Mouse (Mus musculus): Measurements from ENCODE around the gene Sez6l2.
A peak's percentile ranks its signal among the peaks of the same experiment; 100 is the strongest.

The Sez6l2 gene

GRCm38 (mm10) chr7:127007313-127008024, 57.1 kb downstream of the Sez6l2 start:
- no peak for DNase-seq (ENCODE audit: low read depth, low spot score)

GRCm38 (mm10) chr7:127008239-127009019, 58.1 kb downstream of the Sez6l2 start:
- no peak for DNase-seq (ENCODE audit: low read depth, low spot score)

- DNase-seq (ENCODE audit: low read depth, low spot score), result no peak
Observed at GRCm38 (mm10) chr7:127009307-127010085, 59.1 kb downstream of the Sez6l2 start.

- DNase-seq (ENCODE audit: low read depth, low spot score), result no peak
Observed at GRCm38 (mm10) chr7:127011051-127011450, 60.7 kb downstream of the Sez6l2 start.

- no peak for DNase-seq (ENCODE audit: low read depth, low spot score)
Observed at GRCm38 (mm10) chr7:127011717-127012116, 61.4 kb downstream of the Sez6l2 start.

DNA sequence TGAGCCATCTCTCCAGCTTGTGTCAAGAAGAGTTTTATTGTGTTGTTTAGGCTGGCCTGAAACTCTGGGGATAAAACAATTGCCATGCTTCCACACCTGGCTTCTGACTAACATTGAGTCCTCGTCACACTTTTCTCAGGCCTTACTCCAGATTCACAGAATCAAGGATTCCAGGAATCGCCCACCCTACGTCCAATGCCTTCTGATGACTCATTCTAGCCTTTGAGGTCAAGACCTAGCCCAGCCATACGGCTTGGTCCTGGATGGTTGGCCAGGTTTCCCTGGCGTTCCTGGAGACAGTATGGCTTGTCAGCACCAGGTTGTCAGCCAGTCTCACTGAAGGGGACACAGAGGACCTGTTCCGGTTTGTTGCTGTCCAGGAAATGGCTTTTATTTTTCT, 62.0 kb downstream of the Sez6l2 start:
- no peak for DNase-seq (ENCODE audit: low read depth, low spot score)

- no peak for DNase-seq (ENCODE audit: low read depth, low spot score)
Observed at GRCm38 (mm10) chr7:127012845-127013244, 62.5 kb downstream of the Sez6l2 start.

- no peak for DNase-seq (ENCODE audit: low read depth, low spot score)
Observed at GRCm38 (mm10) chr7:127013385-127013784, 63.0 kb downstream of the Sez6l2 start.

GRCm38 (mm10) chr7:127014320-127014719, 64.0 kb downstream of the Sez6l2 start, which contains the start of gene Mvp:
Gene Mvp, minus strand, starts transcription at chr7:127014621.
- DNase-seq (ENCODE audit: low read depth, low spot score), result no peak

DNA sequence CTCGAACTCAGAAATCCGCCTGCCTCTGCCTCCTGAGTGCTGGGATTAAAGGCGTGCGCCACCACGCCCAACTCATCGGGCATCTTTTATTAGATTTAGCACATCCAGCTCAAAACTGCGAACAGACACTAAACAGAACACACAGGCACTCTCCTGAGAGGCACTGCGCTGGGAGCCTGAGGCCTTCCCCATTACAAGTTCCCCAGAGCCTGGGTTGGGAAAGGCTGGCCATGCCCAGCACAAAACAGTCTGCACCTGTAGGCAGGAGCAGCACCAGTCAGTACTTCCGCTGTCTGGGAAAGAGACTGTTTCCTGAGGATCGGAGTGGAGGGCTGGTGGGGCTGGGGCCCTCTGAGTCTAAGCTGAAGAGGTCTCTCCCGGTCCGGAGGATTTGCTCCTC, 64.6 kb downstream of the Sez6l2 start:
- no peak for DNase-seq (ENCODE audit: low read depth, low spot score)

DNA sequence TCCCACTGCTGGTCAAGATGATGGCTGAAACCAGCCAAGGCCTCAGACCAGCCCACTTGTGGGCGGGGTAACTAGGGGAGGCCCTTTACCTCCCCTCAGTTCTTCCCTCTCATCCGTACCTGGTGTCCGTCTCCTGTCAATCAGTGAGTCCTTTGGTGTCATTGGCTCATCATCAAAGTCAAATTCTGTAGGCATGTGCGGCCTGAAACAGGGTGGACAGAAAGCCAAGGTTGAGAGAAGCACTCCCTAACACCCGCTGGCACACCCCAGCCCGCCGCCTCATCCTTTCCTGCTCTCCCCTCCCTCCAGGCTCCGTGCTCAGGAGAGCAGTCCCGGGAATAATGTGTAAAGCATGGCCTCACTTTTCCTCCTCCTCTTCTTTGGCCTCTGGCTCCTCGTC, 65.7 kb downstream of the Sez6l2 start:
- DNase-seq (ENCODE audit: low read depth, low spot score), result no peak

GRCm38 (mm10) chr7:127016481-127016485, 65.9 kb downstream of the Sez6l2 start, which contains the start of gene Pagr1b:
Gene Pagr1b, minus strand, starts transcription at chr7:127016484.
- DNase-seq (ENCODE audit: low read depth, low spot score), result no peak

DNA sequence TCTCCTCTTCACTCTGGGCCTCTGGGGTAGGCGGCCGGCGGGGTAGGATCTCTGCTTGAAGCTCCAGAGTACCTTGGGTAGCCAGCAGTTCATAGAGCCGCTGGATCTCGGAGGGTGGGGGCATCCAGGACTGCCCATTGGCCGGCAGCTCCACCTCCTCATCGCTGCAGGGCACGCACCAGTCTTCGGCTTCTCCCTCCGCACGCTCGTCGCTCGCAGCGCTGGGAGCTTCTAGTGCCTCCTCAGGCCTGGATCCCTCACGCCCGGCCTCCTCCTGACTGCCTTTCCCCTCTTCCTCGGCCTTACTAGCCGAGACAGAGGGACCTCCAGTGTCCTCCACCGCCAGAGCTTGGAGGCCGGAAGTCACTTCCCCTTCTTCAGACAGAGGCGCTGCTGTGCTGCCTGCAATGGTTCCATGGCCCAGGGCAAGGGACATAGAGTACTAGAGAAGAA, 66.1 kb downstream of the Sez6l2 start:
- DNase-seq (ENCODE audit: low read depth, low spot score), result no peak

DNA sequence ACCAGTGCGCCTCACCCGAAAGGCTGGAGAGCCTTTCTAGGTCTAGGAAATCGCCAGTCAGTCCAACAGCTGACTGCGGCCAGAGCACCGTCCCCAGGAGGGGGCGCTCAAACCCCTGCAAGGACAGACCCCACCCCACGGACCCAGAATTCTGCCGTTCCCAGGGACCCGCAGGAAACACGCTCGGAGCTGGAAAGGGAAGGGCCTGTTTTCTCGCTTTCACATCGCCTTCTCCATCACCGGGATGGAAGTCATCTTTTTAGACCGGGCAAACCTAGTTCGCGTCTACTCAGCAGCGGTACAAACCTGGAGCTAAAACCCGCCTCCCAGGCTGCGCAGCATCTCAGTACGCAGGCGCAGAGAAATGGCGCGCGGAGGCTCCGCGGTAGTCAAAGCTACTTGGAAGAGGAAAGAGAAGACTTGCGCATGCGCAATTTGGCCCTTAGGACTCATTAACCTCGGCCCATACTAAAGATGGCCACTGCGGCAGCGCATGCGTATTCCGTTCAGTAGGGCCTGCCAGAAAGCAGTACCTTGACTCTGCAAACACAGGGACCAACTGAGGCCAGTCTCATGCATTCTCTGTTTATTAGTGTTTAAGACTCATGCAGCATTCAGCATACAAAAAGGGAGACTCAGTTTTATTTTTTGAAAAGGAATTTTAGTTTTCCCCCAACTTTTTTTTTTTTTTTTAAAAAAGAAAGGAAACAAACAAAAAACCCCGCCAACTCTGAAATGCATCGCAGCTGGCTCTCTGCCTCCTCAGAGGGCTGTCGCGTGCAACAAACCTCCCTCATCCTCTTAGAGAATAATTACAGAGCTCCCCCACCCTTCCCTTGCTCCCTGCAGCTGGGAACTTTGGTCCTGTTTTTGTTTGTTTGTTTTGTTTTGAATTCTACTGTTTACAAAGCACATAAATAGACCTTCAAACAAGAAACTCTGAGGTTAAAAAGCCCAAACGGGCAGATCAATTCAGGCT, 66.9 kb downstream of the Sez6l2 start, which contains the start of gene Pagr1a:
Gene Pagr1a, minus strand, starts transcription at position 382 of the 979 bp plus-strand sequence.
- DNase-seq (ENCODE audit: low read depth, low spot score), result peak; percentile 100

GRCm38 (mm10) chr7:127017950-127018345, 67.6 kb downstream of the Sez6l2 start:
- no peak for DNase-seq (ENCODE audit: low read depth, low spot score)

GRCm38 (mm10) chr7:127018416-127019305, 68.3 kb downstream of the Sez6l2 start:
- no peak for DNase-seq (ENCODE audit: low read depth, low spot score)

DNA sequence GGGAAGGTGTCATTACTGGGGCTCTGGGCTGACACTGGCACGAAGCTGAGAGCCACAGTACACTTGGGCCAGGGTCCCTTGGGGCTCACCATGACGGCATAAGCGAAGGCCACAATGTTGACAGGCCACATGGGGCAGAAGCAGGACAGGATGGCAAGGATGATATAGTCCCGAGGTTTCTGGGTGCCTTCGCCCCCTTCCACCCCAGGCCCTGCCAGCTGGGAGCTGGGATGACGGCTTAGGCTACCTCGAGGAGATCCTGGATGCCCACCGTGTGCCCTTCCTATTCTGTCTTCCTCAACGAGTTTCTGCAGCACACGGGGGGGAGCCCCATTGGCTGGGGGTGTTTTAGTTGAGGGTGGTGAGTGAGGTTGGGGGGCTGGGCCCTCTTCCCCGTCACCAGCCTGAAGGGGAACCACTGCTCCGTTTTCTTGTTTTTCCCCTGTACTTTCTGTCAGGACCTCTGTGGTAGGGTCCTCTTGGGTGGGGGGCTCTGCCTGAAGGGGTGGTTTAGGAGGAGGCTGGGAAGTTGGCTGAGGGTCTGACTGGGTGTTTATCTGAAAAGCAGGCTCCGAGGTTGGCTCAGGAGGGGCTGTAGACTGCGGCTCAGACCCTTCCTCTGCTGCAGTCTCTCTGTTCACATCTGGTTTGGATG, 69.1 kb downstream of the Sez6l2 start:
- DNase-seq (ENCODE audit: low read depth, low spot score), result no peak

DNA sequence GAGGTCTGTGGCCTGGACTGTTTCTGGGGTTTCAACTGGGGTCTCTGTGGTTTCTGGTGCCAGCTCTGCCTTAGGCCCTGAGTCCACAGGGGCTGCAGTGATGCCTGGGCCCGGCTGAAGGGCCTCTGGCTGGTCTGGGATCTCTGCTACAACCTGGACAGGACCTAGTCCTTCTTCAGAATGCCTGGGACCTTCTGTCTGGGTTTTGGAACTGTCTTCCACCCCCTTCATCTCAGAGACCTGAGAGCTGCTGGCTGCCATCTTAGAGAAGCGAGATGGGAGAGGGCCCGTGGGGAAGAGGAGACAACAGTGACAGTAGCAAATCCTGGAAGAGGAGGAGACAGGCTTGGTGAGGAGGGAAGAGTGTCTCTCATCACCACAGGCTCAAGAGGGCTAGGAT, 69.7 kb downstream of the Sez6l2 start:
- DNase-seq (ENCODE audit: low read depth, low spot score), result no peak

Data from mesoderm, embryonic 11.5 days (tissue).